Mouse (Mus musculus): Measurements from ENCODE around the gene March6.

DNA sequence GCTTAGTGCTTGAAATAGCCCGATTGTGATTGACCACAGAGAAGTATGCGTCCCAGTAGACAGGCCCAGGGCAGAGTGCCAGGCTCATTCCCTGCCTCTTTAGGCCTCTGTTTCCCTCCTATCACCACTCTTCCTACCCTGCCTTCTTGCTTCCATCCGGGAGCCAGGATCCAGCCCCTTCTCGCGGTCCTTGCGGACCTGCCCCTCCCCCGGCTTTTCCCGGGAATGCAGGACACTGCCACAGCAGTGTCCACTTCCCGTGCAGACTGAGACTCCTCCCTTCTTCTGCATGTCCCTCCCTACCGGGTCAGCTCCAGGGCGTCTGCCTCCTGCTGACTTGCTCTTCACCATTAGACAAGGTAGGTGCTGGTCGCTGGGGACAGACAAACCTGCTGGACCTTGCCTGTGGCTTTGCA is 37.7 kb upstream of the March6 start:
- no peak for TF ChIP-seq GATA1 (IDR thresholded peaks at IDR 0.05; ENCODE audit: low read length)
- TF ChIP-seq TAL1 (IDR thresholded peaks at IDR 0.05; ENCODE audit: low read length): no peak
